Mouse (Mus musculus) kidney, postnatal 10 days (tissue): ENCODE data around the gene H2-Ob.

Source experiments
- DNase-seq: peaks from one replicate; pipeline ENCODE4 v3.0.0; 2021; ENCODE audit warnings: mixed read lengths

The H2-Ob gene

GRCm38 (mm10) chr17:34286999-34287398 lies 48.3 kb downstream of the H2-Ob start:
- DNase-seq = no peak

DNA sequence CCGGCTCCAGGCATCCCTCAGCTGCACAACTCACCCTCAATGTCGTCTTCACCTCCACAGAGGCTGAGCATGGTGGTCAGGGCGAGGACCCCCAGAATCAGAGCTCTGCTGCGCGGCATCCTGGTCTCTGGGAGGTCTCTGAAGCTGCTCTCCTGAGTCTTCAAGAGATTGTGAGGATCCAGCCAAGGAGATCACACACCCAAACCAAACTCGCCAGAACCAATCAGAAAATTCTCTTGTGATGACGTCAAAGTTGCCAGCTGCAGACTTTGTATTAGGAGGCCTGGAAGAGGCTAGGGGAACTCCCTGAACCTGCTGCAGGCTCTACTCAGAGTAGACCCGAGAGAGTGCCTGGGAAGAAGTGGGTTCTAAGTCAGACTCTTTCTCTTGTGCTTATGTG lies 48.9 kb downstream of the H2-Ob start, which contains the start of gene H2-Aa:
Gene H2-Aa (minus strand): TSS at position 176 of the 400 bp plus-strand sequence.
- DNase-seq = peak; percentile 84

DNA sequence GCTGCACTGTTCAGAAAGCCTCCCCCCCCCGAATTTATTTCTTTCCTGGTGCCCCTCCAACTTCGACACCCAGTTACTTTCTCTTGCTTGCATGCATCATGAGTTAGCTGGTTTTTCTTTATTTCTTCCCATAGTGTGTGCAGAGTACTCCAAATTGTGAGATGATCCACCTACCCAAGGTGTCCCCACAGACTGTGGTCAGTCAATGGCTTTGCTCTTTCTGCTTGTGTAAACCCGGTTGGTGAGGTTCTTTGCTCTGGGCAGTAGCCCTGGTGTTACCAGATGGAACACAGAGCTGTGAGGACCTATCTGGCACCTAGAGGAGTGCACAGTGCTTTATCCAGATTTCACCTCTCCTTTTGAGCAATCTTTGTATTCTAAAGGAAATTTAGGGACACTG lies 49.4 kb downstream of the H2-Ob start:
- DNase-seq = no peak

- peak; percentile 89 for DNase-seq
Measured at GRCm38 (mm10) chr17:34291609-34292008, 52.9 kb downstream of the H2-Ob start.

GRCm38 (mm10) chr17:34292570-34292969 lies 53.9 kb downstream of the H2-Ob start:
- DNase-seq = no peak

DNA sequence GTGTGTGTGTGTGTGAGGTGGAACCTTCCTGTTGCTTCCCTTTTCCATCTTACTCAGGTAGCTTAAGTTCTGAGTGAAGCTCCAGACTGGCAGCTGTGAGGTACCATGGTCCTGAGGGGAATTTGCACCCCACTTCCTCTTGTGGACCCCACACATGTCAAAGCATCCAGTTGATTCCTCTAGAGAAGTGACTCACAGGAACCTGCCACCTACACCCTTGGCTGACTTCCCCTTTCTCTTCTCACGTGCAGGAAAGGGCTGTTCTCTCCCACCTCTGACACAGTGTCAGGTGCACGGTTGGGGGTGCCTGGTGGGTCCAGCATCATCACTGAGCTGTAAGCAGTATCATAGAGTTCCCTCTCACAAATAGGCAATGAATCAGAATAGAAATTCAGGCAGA lies 54.8 kb downstream of the H2-Ob start:
- DNase-seq = no peak

- DNase-seq = no peak
Measured at GRCm38 (mm10) chr17:34294249-34294648, 55.5 kb downstream of the H2-Ob start.

DNA sequence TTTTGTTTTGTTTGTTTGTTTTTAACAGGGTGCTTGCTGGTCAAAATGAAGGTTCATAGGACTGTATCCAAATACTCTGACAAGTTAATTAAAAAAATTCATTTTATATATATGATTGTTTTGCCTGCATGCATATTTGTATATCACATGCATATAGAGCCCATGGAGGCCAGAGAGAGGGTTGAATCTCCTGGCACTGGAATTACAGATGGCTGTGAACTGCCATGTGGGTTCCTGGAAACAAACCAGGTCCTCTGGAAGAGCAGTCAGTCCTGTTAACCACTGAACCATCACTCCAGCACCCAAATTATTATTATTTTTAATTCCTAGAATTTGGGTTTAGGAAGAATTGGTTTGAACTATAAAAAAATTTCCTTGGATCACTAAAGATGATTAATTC lies 56.6 kb downstream of the H2-Ob start:
- DNase-seq = no peak

DNA sequence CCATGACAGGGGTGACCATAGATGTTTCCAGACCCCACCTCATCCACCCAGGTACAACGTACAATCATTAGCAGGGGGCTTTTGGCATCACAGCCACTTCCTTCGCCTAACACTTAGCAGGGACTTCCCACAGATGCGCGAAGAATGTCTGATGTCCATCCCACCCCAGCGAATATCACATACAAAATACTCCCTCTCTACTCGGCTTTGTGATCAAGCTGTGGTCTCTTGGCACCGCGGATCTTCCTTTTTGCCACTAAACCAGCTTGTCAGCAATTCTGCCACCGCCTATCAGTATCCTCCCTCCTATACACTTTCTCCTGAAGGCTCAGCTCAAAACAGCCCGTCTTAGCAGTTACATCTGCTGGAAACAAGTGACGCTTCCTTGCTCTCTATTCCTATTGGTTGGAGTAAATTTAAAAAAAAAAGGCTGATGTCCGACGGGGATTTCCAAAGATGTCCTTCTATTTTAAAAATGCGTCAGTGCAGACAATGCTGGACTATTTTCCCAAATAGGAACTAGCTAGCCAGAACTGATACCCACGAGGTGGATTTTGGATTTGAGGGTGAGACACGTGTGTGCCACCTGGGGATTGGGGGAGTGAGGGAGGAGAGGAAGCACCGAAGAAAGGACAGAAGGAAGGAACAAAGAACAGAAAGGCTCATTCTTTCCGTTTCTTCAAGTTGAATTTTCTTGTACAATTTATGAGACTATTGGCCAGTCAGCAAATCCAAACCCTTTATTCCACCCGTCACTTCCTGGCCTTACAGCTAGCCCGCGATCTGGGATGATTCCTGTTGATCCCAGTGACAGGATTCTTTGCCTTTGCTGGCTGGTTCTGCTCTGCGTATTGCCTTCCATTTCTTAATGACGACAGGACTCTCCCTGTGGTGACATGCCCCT lies 57.4 kb downstream of the H2-Ob start:
- peak; percentile 37 for DNase-seq

GRCm38 (mm10) chr17:34299356-34299755 lies 60.7 kb downstream of the H2-Ob start:
- DNase-seq = no peak

GRCm38 (mm10) chr17:34300071-34300470 lies 61.4 kb downstream of the H2-Ob start:
- DNase-seq = no peak

DNA sequence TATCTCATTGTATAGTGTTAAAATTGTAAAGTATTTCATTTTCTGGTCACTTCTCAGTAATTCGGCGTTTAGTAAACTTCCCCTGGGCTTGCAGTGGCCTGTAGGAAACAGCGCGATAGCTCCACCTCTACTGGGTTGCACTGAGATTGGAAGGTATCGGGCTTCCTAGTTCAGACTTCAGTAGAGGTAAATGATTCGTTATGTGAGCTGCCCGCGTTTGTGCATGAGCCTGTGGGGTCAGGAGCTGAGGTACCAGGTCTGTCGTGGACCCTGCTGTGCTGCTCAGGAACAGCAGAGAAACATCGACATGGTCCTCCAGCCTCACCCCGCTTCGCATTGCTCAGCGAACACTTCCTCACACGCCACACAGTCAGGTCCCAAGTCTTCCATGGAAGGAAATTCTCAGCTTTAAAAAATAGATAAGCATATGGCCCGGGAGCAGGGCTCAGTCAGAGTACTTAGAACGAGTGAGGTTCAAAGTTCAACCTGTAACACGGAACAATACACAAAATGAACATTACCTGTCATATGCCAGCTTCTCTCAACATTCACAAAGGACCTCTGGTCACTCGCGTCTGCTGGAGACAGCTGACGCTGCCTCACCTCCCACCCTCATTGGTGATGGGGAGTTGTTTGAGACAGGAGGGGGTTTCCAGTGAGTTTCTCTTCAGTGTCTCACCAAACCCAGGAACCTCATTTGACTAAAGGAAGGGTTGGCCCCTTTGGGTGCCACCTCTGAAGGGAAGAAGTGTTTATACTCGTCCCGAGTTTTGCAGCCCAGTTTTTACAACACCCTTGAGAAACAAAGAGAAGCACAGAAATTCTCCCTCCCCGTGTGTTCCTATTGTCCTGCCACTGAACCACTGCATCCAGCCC lies 62.2 kb downstream of the H2-Ob start:
- DNase-seq = no peak

DNA sequence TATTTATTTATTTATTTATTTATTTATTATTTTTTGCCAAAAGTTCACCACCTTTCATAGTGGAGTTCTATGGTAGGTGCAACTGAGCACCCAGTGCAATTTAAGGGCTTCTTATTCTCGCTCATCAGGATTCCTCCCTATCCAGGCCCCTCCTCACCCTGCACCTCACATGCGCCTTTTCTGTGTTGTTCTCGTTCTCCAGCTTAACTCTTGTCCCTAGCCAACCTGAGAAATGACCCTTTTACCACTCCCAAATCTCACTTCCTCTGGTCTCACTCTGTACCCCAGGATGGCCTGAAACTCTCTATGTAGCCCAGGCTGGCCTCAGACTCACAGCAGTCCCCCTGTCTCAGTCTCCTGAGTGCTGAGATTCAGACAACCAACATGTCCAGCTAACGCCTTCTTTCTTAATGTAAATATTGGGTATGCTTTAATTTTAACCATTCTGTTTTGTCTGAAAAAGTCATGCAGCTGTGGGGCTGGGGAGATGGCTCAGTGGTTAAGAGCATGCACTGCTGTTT lies 63.0 kb downstream of the H2-Ob start:
- no peak for DNase-seq

DNA sequence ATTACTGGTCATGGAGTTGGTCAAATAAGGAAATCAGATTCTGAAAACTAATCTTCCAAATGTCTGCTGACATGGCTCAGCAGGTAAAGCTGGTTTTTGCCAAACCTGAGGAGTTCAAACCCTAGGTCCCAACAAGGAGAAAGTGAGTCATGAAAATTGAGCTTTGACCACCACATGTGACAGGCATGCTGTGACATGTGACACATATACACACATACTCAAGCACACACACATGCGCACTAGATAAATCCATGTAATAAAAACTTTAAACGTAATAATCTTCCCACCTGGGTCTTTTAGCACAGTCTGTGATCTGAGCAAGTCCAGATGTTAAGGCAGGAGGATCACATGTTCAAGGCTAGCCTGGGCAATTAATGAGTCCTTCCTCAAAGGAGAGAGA lies 65.1 kb downstream of the H2-Ob start:
- no peak for DNase-seq
